Comparison of ENCODE assay signal across 10 mouse cellular contexts in genomic region chr9:58274101-58274604, GRCm38 (mm10). TPM values are rescaled to one million over a fixed set of nuclear protein-coding genes. Genes with fewer than 3 reads are reported as not detected.
DNase-seq lines count a peak whose midpoint lies in the region; ATAC-seq and TF ChIP-seq lines count a peak whose summit lies in the region.
"Had no signal": no experiment of that assay in that cellular context is flagged by ENCODE, and none has a peak within 500 bp of the region (broad histone marks: within the 10 kb centered on the region; RNA-seq: fewer than 3 reads in every experiment).

No protein-coding gene starts in this region.

- H3K4me3 ChIP-seq in heart, embryonic 12.5 days, result no peak overlapping the region
- H3K4me3 ChIP-seq in liver, embryonic 13.5 days (replicated peaks), result no peak overlapping the region
- H3K4me3 ChIP-seq in limb, embryonic 14.5 days (replicated peaks; ENCODE audit: low read length), result no peak overlapping the region
- no peak overlapping the region for H3K4me3 ChIP-seq in midbrain, embryonic 10.5 days

- H3K4me2 ChIP-seq in heart, embryonic 12.5 days, result no peak overlapping the region
- no peak overlapping the region for H3K4me2 ChIP-seq in liver, embryonic 13.5 days
- H3K4me2 ChIP-seq in limb, embryonic 14.5 days (replicated peaks; ENCODE audit: low read depth, low read length, severe bottlenecking), result no peak overlapping the region

- H3K9ac ChIP-seq in heart, embryonic 12.5 days, result no peak overlapping the region
- H3K9ac ChIP-seq in liver, embryonic 13.5 days, result no peak overlapping the region
- H3K9ac ChIP-seq in limb, embryonic 14.5 days (ENCODE audit: low read depth, low read length, severe bottlenecking), result no peak overlapping the region
- H3K9ac ChIP-seq: liver, embryonic 14.5 days had no signal

- no peaks in the 10 kb centered on the region for H3K9me3 ChIP-seq in heart, embryonic 12.5 days (replicated peaks)
- H3K9me3 ChIP-seq in liver, embryonic 13.5 days (replicated peaks), result no peaks in the 10 kb centered on the region
- no peaks in the 10 kb centered on the region for H3K9me3 ChIP-seq in limb, embryonic 14.5 days (ENCODE audit: control insufficient read depth, low read length)
- no peaks in the 10 kb centered on the region for H3K9me3 ChIP-seq in midbrain, embryonic 10.5 days (replicated peaks)

- peak overlapping the region; percentile 78; the same call in 1 of the 2 replicates for H3K27ac ChIP-seq in heart, embryonic 12.5 days (ENCODE audit: poor library complexity, severe bottlenecking)
- H3K27ac ChIP-seq in liver, embryonic 13.5 days, result peak overlapping the region; percentile 53; the same call in 1 of the 2 replicates
- H3K27ac ChIP-seq in limb, embryonic 14.5 days (replicated peaks; ENCODE audit: low read depth, low read length), result peak overlapping the region; percentile 73; the same call in 1 of the 2 replicates
- H3K27ac ChIP-seq in midbrain, embryonic 10.5 days (replicated peaks), result no peak overlapping the region
- H3K27ac ChIP-seq: liver, embryonic 14.5 days had no signal

- 78% methylated on average over 7 of the region's 7 CpGs for WGBS in heart, embryonic 12.5 days
- 73% methylated on average over 7 of the region's 7 CpGs for WGBS in liver, embryonic 13.5 days (ENCODE audit: insufficient replicate concordance)
- 76% methylated on average over 7 of the region's 7 CpGs for WGBS in limb, embryonic 14.5 days
- WGBS in midbrain, embryonic 10.5 days, result 84% methylated on average over 7 of the region's 7 CpGs

- TF ChIP-seq POLR2A in limb, embryonic 14.5 days (IDR thresholded peaks at IDR 0.05; ENCODE audit: borderline replicate concordance, extremely low read depth, insufficient read depth, insufficient read length), result no peak

- H3K36me3 ChIP-seq in heart, embryonic 12.5 days, result no peaks in the 10 kb centered on the region
- H3K36me3 ChIP-seq in liver, embryonic 13.5 days, result no peaks in the 10 kb centered on the region
- no peaks in the 10 kb centered on the region for H3K36me3 ChIP-seq in limb, embryonic 14.5 days (ENCODE audit: control insufficient read depth, insufficient read depth, low read length)
- no peaks in the 10 kb centered on the region for H3K36me3 ChIP-seq in midbrain, embryonic 10.5 days

- no peak for ATAC-seq in heart, embryonic 12.5 days (ENCODE audit: insufficient number of reproducible peaks, low FRiP score)
- no peak for ATAC-seq in liver, embryonic 13.5 days (ENCODE audit: low read depth)
- no peak for ATAC-seq in limb, embryonic 14.5 days (ENCODE audit: low FRiP score, low read depth)

- no peaks in the 10 kb centered on the region for H3K27me3 ChIP-seq in heart, embryonic 12.5 days (replicated peaks)
- H3K27me3 ChIP-seq in liver, embryonic 13.5 days, result no peaks in the 10 kb centered on the region
- no peaks in the 10 kb centered on the region for H3K27me3 ChIP-seq in limb, embryonic 14.5 days (ENCODE audit: control insufficient read depth, insufficient read depth, low read length)
- no peaks in the 10 kb centered on the region for H3K27me3 ChIP-seq in midbrain, embryonic 10.5 days (ENCODE audit: low read depth, poor library complexity, severe bottlenecking)

- H3K4me1 ChIP-seq in heart, embryonic 12.5 days (replicated peaks), result peaks cover 23% of the 10 kb centered on the region
- peaks cover 20% of the 10 kb centered on the region for H3K4me1 ChIP-seq in liver, embryonic 13.5 days (replicated peaks)
- H3K4me1 ChIP-seq in limb, embryonic 14.5 days (ENCODE audit: control insufficient read depth, insufficient read depth, low read length), result peaks cover 18% of the 10 kb centered on the region
- H3K4me1 ChIP-seq in midbrain, embryonic 10.5 days, result peaks cover 19% of the 10 kb centered on the region

- no peak for DNase-seq in heart, adult 9 months (ENCODE audit: low spot score in 2 of 2)
- no peak for DNase-seq in liver, embryonic 13.5 days
- DNase-seq in liver (no peak), R1 (ENCODE audit: low read depth, low spot score) (peak; percentile 95)
- DNase-seq in limb, embryonic 14.5 days (ENCODE audit: low spot score), result no peak
- no peak for DNase-seq in midbrain, embryonic 10.5 days (ENCODE audit: low spot score)
- DNase-seq in urinary bladder, postnatal 36 days (ENCODE audit: low spot score in 2 of 2), result no peak
- DNase-seq: right cerebral cortex, postnatal 25 days had no signal

RNA-seq across cellular contexts. Expression of gene Stoml1, which starts 21.2 kb away (rescaled TPM):
- 24.0 and 24.7 TPM in 2 replicates for polyA plus RNA-seq in heart, embryonic 12.5 days (2016; fragmentation: Nextera tagmentation; extraction: Ambion mirVana)
- polyA plus RNA-seq in liver, embryonic 13.5 days (2015; fragmentation: Nextera tagmentation; extraction: Ambion mirVana), result 5.2 and 5.5 TPM in 2 replicates
- 47.2 and 57.5 TPM in 2 replicates for polyA plus RNA-seq in limb, embryonic 14.5 days (2012; rRNA removed)
- polyA plus RNA-seq in limb, embryonic 14.5 days (2014; fragmentation: Nextera tagmentation; extraction: Ambion mirVana), result 28.7 and 30.4 TPM in 2 replicates
- polyA plus RNA-seq in midbrain, embryonic 10.5 days (2016; fragmentation: Nextera tagmentation; extraction: Ambion mirVana), result 32.2 and 39.9 TPM in 2 replicates

RNA-seq across cellular contexts. Expression of gene Pml, which starts 24.6 kb away (rescaled TPM):
- polyA plus RNA-seq in heart, embryonic 12.5 days (2016; fragmentation: Nextera tagmentation; extraction: Ambion mirVana), result 15.2 and 15.5 TPM in 2 replicates
- polyA plus RNA-seq in liver, embryonic 13.5 days (2015; fragmentation: Nextera tagmentation; extraction: Ambion mirVana), result 18.9 and 21.1 TPM in 2 replicates
- 22.4 and 24.8 TPM in 2 replicates for polyA plus RNA-seq in limb, embryonic 14.5 days (2012; rRNA removed)
- 15.4 and 18.4 TPM in 2 replicates for polyA plus RNA-seq in limb, embryonic 14.5 days (2014; fragmentation: Nextera tagmentation; extraction: Ambion mirVana)
- 13.4 and 14.1 TPM in 2 replicates for polyA plus RNA-seq in midbrain, embryonic 10.5 days (2016; fragmentation: Nextera tagmentation; extraction: Ambion mirVana)

RNA-seq across cellular contexts. Expression of gene Loxl1, which starts 38.8 kb away (rescaled TPM):
- polyA plus RNA-seq in heart, embryonic 12.5 days (2016; fragmentation: Nextera tagmentation; extraction: Ambion mirVana), result 57.4 and 62.4 TPM in 2 replicates
- polyA plus RNA-seq in liver, embryonic 13.5 days (2015; fragmentation: Nextera tagmentation; extraction: Ambion mirVana), result 2.1 and 2.5 TPM in 2 replicates
- polyA plus RNA-seq in limb, embryonic 14.5 days (2012; rRNA removed), result 86.6 and 125 TPM in 2 replicates
- polyA plus RNA-seq in limb, embryonic 14.5 days (2014; fragmentation: Nextera tagmentation; extraction: Ambion mirVana), result 80.7 and 88.4 TPM in 2 replicates
- 6.9 and 10.9 TPM in 2 replicates for polyA plus RNA-seq in midbrain, embryonic 10.5 days (2016; fragmentation: Nextera tagmentation; extraction: Ambion mirVana)
